In the genomic region with DNA sequence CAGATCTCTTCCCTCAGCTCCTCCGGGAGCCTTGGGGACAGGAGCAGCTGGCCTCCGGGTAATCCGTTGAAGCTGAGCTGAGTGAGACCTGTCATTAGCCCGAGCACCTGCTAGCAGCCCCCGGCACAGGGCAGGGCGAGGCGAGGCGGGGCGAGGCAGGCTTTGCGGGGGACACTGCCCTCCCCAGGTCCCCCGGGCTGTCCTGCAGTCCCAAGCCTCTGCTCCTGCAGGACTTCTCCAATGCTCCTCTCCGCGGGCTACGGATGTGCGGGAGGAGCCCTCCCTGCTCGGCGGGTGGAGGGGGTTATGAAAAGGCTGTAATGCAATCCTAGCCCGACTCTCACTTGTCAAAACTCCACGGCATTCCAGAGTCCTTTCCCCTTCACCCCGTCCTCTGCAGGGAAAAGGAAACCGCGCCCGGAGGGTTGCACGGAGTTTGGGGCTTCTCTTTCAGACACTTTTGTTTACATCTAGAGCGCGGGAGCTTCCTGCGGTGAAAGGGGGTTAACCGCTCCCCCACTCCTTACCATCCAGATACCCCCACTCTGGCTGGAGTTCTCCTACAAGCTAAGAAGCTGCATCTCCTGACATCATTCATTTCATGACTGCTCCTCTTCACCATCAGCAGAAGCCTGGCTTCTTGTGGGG, we compare ENCODE assay signal across 8 mouse cellular contexts.
DNase-seq lines count a peak whose midpoint lies in the region; ATAC-seq and TF ChIP-seq lines count a peak whose summit lies in the region.

No protein-coding gene starts in this region.

- H3K4me1 ChIP-seq in heart, embryonic 10.5 days = peaks cover 48% of the 10 kb centered on the region
- H3K4me1 ChIP-seq in kidney, embryonic 14.5 days (ENCODE audit: control insufficient read depth, insufficient read depth, low read length) = peaks cover 40% of the 10 kb centered on the region
- H3K4me1 ChIP-seq in small intestine, adult 2 months (ENCODE audit: control insufficient read depth, insufficient read depth, insufficient read length, low read length) = peaks cover 5% of the 10 kb centered on the region; the same call in 1 of the 2 replicates

- ATAC-seq in frontal cortex, adult (ENCODE audit: low TSS enrichment) = peak; percentile 51
- ATAC-seq in kidney, embryonic 14.5 days (ENCODE audit: low FRiP score, low TSS enrichment) = peak; percentile 61
- no peak for ATAC-seq in inflammation-experienced regulatory T-cells, adult 6 months

- no peaks in the 10 kb centered on the region for H3K27me3 ChIP-seq in heart, embryonic 10.5 days (ENCODE audit: insufficient read depth, poor library complexity, severe bottlenecking)
- no peaks in the 10 kb centered on the region for H3K27me3 ChIP-seq in kidney, embryonic 14.5 days (ENCODE audit: control insufficient read depth, insufficient read depth, low read length)
- H3K27me3 ChIP-seq in small intestine, adult 2 months (ENCODE audit: control insufficient read depth, insufficient read depth, low read length) = peaks cover 6% of the 10 kb centered on the region; the same call in 1 of the 2 replicates

- no peaks in the 10 kb centered on the region for H3K9me3 ChIP-seq in heart, embryonic 10.5 days
- no peaks in the 10 kb centered on the region for H3K9me3 ChIP-seq in kidney, embryonic 14.5 days (ENCODE audit: control insufficient read depth, low read length)

- H3K9ac ChIP-seq in kidney, embryonic 14.5 days (ENCODE audit: low read depth, low read length) = peak overlapping the region; percentile 56

- H3K27ac ChIP-seq in heart, embryonic 10.5 days = peak overlapping the region; percentile 65
- peak overlapping the region; percentile 75 for H3K27ac ChIP-seq in kidney, embryonic 14.5 days (ENCODE audit: low read depth, low read length)
- no peak overlapping the region for H3K27ac ChIP-seq in small intestine, adult 2 months (ENCODE audit: insufficient read depth, low read depth, low read length)

- peak overlapping the region; percentile 54 for H3K4me2 ChIP-seq in kidney, embryonic 14.5 days (replicated peaks; ENCODE audit: low read depth, low read length)

- no peak for DNase-seq in frontal cortex, adult 2 months (ENCODE audit: extremely low spot score in 1 of 2, low spot score in 1 of 2)
- DNase-seq in embryo, embryonic 10 days (ENCODE audit: low spot score) = peak; percentile 60
- DNase-seq in heart, embryonic 10.5 days (ENCODE audit: low spot score) = no peak
- DNase-seq in lung, postnatal 10 days = peak; percentile 59

- under 1% methylated on average over 28 of the region's 28 CpGs for WGBS in heart, embryonic 10.5 days
- WGBS in kidney, embryonic 14.5 days = 0% methylated on average over 28 of the region's 28 CpGs
- under 1% methylated on average over 28 of the region's 28 CpGs for WGBS in small intestine, adult 2 months

- no peak for TF ChIP-seq CTCF in small intestine, adult 2 months (IDR thresholded peaks at IDR 0.05; ENCODE audit: extremely low read depth, insufficient read length, insufficient replicate concordance, low read depth, low read length)

- no peak for TF ChIP-seq POLR2A in small intestine, adult 2 months (IDR thresholded peaks at IDR 0.05; ENCODE audit: low read depth, low read length)

- peak overlapping the region; percentile 62 for H3K4me3 ChIP-seq in heart, embryonic 10.5 days
- H3K4me3 ChIP-seq in kidney, embryonic 14.5 days (ENCODE audit: low read length) = peak overlapping the region; percentile 43
- H3K4me3 ChIP-seq in small intestine, adult 2 months (ENCODE audit: low read depth, low read length) = peak overlapping the region; percentile 52

- H3K36me3 ChIP-seq in heart, embryonic 10.5 days = no peaks in the 10 kb centered on the region
- H3K36me3 ChIP-seq in kidney, embryonic 14.5 days (ENCODE audit: control insufficient read depth, insufficient read depth, low read length) = peaks cover 4% of the 10 kb centered on the region; the same call in 1 of the 2 replicates
- no peaks in the 10 kb centered on the region for H3K36me3 ChIP-seq in small intestine, adult 2 months (ENCODE audit: control insufficient read depth, insufficient read depth, low read length)

Comparison
In these comparisons a context has a peak if more than half of its experiments do, and no peak if none do; other contexts are left out.
1. DNase-seq: peak in embryo, embryonic 10 days (single experiment) and lung, postnatal 10 days (single experiment); none in frontal cortex, adult 2 months (0 of 2) and heart, embryonic 10.5 days (single experiment).
2. Peak in every context shown above with its lines, with median percentiles within 50 percentile points of each other: H3K4me3 ChIP-seq.